Mouse (Mus musculus): Measurements from ENCODE around the gene Srpr. TPM values are rescaled to one million over a fixed set of nuclear protein-coding genes. Genes with fewer than 3 reads are reported as not detected.

Gene Srpr
- polyA plus RNA-seq, 1 experiment from 2014 or later: 81.3 TPM

DNA sequence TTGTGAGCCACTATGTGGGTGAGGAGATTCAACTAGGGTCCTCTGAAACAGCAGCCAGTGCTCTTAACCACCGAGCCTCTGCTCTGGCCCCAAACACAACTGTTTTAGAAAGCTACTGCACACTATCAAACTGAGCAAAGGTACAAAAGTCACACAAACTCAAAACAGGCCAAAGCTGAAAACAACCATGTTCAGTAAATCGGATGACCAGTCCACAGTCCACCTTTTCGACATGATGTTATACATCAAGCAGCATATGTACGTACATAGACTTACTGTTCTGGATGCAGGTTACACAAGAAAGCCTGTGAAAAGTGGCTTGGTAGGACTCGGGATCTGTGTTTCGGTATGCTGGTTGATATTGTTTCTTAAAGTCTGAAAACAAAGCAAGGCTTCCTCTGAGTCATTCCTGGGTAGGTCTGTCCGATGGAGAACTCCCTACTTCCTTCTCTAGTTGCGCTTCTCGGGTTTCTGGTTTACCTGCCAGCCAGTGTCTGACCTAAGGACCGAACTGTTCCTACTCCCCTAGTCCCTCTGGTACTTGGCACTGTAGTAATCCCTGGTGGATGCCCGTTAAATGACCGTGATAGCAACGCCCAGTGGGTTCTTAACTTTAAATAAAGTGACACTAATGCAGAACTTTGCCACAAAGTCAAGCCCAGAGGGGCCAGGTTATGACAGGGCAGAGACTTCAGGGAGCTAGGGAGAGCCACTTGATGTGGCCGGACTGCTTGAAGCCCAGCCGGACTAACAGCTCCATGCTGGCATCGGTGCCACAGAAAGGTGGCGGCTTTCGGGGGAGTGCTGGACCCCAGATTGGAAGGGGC, 817 bp upstream of the Srpr start:
- peak overlapping the region; percentile 81 for H3K4me3 ChIP-seq
- peak; percentile 18 for DNase-seq (ENCODE audit: extremely low spot score, low spot score)
- H3K4me1 ChIP-seq: peaks cover 25% of the 10 kb centered on the region
- H3K9me3 ChIP-seq: no peaks in the 10 kb centered on the region
- WGBS: 30% methylated on average over 18 of the region's 18 CpGs
- no peaks in the 10 kb centered on the region for H3K27me3 ChIP-seq (ENCODE audit: poor library complexity, severe bottlenecking)
- H3K36me3 ChIP-seq (replicated peaks): peaks cover under 1% of the 10 kb centered on the region
- peak overlapping the region; percentile 89 for H3K27ac ChIP-seq

DNA sequence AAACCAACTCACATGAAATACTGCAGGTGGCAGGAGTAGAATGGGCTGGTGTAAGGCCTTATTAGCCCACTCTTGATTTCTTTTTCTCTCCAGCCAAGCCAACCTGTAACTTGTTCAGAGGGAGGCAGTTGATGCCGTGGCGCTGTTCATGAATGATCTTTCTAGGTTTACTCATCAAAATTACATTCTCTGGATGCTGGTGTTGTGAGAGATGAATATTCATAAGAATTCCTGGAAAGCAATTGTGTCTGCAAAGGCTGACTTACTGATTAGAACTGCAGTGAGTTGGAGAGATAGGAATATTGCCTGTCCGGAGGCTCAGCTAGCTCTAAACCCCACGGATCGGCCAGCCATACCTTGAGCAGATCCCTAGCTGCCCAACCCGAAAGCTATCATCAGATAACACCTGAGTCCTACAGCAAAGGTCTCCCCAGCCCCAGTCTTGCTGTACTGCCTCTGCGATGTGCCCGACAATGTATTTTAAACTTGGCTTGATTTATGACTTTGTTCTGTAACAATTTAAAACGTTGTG, 620 bp downstream of the Srpr start:
- peaks cover 25% of the 10 kb centered on the region for H3K4me1 ChIP-seq
- H3K9me3 ChIP-seq: no peaks in the 10 kb centered on the region
- no peaks in the 10 kb centered on the region for H3K27me3 ChIP-seq (ENCODE audit: poor library complexity, severe bottlenecking)
- WGBS: 73% methylated on average over 9 of the region's 9 CpGs
- H3K36me3 ChIP-seq (replicated peaks): peaks cover 15% of the 10 kb centered on the region
- no peak for DNase-seq (ENCODE audit: extremely low spot score, low spot score)
- peak overlapping the region; percentile 81 for H3K4me3 ChIP-seq
- H3K27ac ChIP-seq: peak overlapping the region; percentile 89

DNA sequence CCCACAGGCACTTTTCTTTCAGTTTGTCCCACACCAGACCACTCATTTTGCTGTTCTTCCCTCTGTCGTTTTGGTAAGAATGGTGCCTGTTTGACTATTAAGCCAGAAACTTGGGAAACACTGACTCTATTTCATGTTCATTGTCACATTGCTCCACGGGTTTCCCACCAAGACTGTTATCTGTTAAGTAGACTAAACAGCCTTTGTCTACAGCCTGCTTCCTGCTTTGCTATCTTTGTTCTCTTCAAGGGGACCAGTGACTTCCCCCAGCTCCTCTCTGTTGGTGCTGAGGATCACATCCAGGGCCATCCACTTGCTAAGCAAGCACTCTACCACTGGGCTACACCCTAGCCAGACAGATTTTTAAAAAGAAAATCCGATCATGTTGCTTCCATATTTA, 3.6 kb downstream of the Srpr start:
- 72% methylated on average over 3 of the region's 3 CpGs for WGBS
- DNase-seq (ENCODE audit: extremely low spot score, low spot score): no peak
- peaks cover 23% of the 10 kb centered on the region for H3K4me1 ChIP-seq

DNA sequence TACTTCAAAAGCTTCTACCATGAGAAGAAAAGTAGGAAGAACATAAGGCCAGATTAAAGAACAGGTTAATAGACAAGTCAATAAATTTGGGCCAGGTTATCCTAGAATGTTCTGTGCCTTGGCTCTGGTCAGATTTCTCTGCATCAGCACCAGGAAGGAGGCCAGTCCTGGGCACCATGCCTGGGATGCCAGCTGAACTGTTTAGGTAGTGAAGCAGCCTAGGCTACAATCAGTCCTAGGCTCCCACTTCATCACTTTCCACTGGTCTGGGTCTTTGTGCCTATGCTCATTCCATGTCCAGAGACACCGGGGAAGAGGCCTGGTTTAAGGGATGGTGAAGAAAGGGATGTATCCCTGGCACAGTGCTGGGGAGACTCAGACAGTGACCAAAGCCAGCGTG, 4.4 kb downstream of the Srpr start:
- no peak overlapping the region for H3K4me3 ChIP-seq
- no peak for DNase-seq (ENCODE audit: extremely low spot score, low spot score)
- no peaks in the 10 kb centered on the region for H3K9me3 ChIP-seq
- peaks cover 17% of the 10 kb centered on the region for H3K4me1 ChIP-seq
- WGBS: 92% methylated on average over 2 of the region's 2 CpGs
- H3K36me3 ChIP-seq (replicated peaks): peaks cover 53% of the 10 kb centered on the region
- H3K27ac ChIP-seq: no peak overlapping the region
- no peaks in the 10 kb centered on the region for H3K27me3 ChIP-seq (ENCODE audit: poor library complexity, severe bottlenecking)

More for the DNA sequence above, 3.6 kb downstream of the Srpr start:
- Histone ChIP-seq H3K36me3 (replicated peaks) (peaks cover 44% of the 10 kb centered on the region), H3K27me3 (ENCODE audit: poor library complexity, severe bottlenecking) (no peaks in the 10 kb centered on the region), H3K4me3 (no peak overlapping the region), H3K27ac (no peak overlapping the region), H3K9me3 (no peaks in the 10 kb centered on the region)

GRCm38 (mm10) chr9:35210542-35211474, 10.8 kb downstream of the Srpr start, which contains the start of gene Foxred1:
Gene Foxred1, minus strand, starts transcription at chr9:35211055.
- H3K36me3 ChIP-seq (replicated peaks): peaks cover 70% of the 10 kb centered on the region
- no peaks in the 10 kb centered on the region for H3K27me3 ChIP-seq (ENCODE audit: poor library complexity, severe bottlenecking)
- H3K4me3 ChIP-seq: peak within 1 kb of the TSS; percentile 87
- WGBS: under 1% methylated on average over 72 of the region's 72 CpGs
- peak; percentile 99 for DNase-seq (ENCODE audit: extremely low spot score, low spot score)
- no peaks in the 10 kb centered on the region for H3K9me3 ChIP-seq
- H3K4me1 ChIP-seq: peaks cover 23% of the 10 kb centered on the region
- peak within 1 kb of the TSS; percentile 92 for H3K27ac ChIP-seq

DNA sequence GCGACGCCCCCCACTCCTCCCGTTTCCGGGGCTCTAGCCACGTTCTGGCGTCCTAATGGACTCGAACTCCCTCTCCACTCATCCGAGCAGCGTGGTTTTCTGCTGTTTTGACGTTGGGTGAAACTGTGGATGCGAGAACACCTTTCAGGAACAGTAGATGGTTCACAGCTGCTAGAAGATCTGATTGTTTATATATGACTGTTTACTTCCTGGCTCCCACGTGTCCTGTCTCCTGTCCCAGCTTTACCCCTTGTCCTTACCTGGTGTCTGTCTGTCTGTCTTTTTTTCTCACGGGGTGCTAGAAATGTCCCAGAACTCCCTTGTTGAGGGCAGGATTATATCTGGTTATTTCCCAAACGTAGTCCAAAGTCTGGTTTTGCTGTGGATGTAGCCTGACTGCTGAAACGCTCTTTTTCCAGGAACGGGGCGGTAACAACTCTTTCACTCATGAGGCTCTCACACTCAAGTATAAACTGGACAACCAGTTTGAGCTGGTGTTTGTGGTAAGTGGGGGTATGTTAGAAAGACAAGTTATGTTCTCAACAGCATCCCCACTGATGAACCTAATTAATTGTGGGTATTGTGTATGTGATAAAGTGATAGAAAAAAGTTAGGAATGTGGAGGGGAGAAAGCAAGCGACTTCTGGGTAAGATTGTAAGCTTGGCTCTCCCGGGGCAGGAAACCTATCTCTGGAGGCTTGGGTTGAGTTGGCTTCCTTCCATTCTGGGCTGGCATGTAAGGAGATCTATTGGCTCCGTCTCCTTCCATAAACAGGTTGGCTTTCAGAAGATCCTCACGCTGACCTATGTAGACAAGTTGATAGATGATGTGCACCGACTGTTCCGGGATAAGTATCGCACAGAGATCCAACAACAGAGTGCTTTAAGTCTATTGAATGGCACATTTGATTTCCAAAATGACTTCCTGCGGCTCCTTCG, 11.9 kb downstream of the Srpr start:
- 38% methylated on average over 26 of the region's 26 CpGs for WGBS
- peaks cover 70% of the 10 kb centered on the region for H3K36me3 ChIP-seq (replicated peaks)
- H3K27ac ChIP-seq: peak overlapping the region; percentile 92
- peak overlapping the region; percentile 87 for H3K4me3 ChIP-seq
- peaks cover 23% of the 10 kb centered on the region for H3K4me1 ChIP-seq
- H3K27me3 ChIP-seq (ENCODE audit: poor library complexity, severe bottlenecking): no peaks in the 10 kb centered on the region
- DNase-seq (ENCODE audit: extremely low spot score, low spot score): no peak
- H3K9me3 ChIP-seq: no peaks in the 10 kb centered on the region

GRCm38 (mm10) chr9:35217963-35218362, 18.0 kb downstream of the Srpr start:
- H3K9me3 ChIP-seq: no peaks in the 10 kb centered on the region
- no peak overlapping the region for H3K27ac ChIP-seq
- H3K27me3 ChIP-seq (ENCODE audit: poor library complexity, severe bottlenecking): no peaks in the 10 kb centered on the region
- WGBS: 88% methylated on average over 1 of the region's 1 CpGs
- H3K36me3 ChIP-seq (replicated peaks): peaks cover 99% of the 10 kb centered on the region
- no peak overlapping the region for H3K4me3 ChIP-seq
- no peak for DNase-seq (ENCODE audit: extremely low spot score, low spot score)
- H3K4me1 ChIP-seq: no peaks in the 10 kb centered on the region

- WGBS: 95% methylated on average over 3 of the region's 3 CpGs
- no peak for DNase-seq (ENCODE audit: extremely low spot score, low spot score)
- peaks cover 83% of the 10 kb centered on the region for H3K36me3 ChIP-seq (replicated peaks)
- H3K4me1 ChIP-seq: no peaks in the 10 kb centered on the region
- H3K27ac ChIP-seq: no peak overlapping the region
- no peak overlapping the region for H3K4me3 ChIP-seq
- H3K27me3 ChIP-seq (ENCODE audit: poor library complexity, severe bottlenecking): no peaks in the 10 kb centered on the region
- no peaks in the 10 kb centered on the region for H3K9me3 ChIP-seq
Measured at GRCm38 (mm10) chr9:35223466-35223865, 23.5 kb downstream of the Srpr start.

DNA sequence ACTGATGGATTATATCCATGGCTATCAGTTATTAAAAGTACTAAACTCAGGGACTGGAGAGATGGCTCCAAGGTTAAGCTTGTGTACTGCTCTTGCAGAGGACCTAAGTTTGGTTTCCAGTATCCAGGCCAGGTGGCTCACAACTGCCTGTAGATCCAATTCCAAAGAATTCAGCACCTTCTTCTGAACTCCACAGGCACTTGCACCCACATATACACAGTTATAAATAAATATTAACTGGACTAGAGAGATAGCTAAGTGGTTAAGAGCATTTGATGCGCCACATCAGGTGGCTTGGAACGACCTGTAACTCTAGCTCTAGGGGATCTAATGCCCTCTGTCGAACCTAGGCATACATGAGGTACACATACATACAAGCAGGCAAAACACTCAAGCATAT, 28.7 kb downstream of the Srpr start:
- WGBS: 89% methylated on average over 3 of the region's 3 CpGs
- H3K9me3 ChIP-seq: no peaks in the 10 kb centered on the region
- no peaks in the 10 kb centered on the region for H3K4me1 ChIP-seq
- H3K36me3 ChIP-seq (replicated peaks): peaks cover 58% of the 10 kb centered on the region
- no peaks in the 10 kb centered on the region for H3K27me3 ChIP-seq (ENCODE audit: poor library complexity, severe bottlenecking)
- H3K27ac ChIP-seq: no peak overlapping the region
- no peak overlapping the region for H3K4me3 ChIP-seq
- no peak for DNase-seq (ENCODE audit: extremely low spot score, low spot score)

- Histone ChIP-seq H3K27me3 (ENCODE audit: poor library complexity, severe bottlenecking) (no peaks in the 10 kb centered on the region), H3K4me3 (no peak overlapping the region), H3K27ac (no peak overlapping the region), H3K4me1 (no peaks in the 10 kb centered on the region), H3K9me3 (no peaks in the 10 kb centered on the region), H3K36me3 (replicated peaks) (peaks cover 47% of the 10 kb centered on the region)
- 69% methylated on average over 3 of the region's 3 CpGs for WGBS
- no peak for DNase-seq (ENCODE audit: extremely low spot score, low spot score)
Measured at GRCm38 (mm10) chr9:35235996-35236395, 36.0 kb downstream of the Srpr start.

- 98% methylated on average over 1 of the region's 1 CpGs for WGBS
- H3K9me3 ChIP-seq: no peaks in the 10 kb centered on the region
- H3K4me3 ChIP-seq: no peak overlapping the region
- no peak overlapping the region for H3K27ac ChIP-seq
- no peaks in the 10 kb centered on the region for H3K4me1 ChIP-seq
- H3K27me3 ChIP-seq (ENCODE audit: poor library complexity, severe bottlenecking): no peaks in the 10 kb centered on the region
- no peak for DNase-seq (ENCODE audit: extremely low spot score, low spot score)
- peaks cover 25% of the 10 kb centered on the region for H3K36me3 ChIP-seq (replicated peaks)
Measured at GRCm38 (mm10) chr9:35238371-35238770, 38.4 kb downstream of the Srpr start.
